Mouse (Mus musculus): ENCODE results near the gene Mapk8ip1. TPM values are rescaled to one million over a fixed set of nuclear protein-coding genes. Genes with fewer than 3 reads are reported as not detected.

Mapk8ip1 gene
- polyA plus RNA-seq (2012): 0.03 TPM in 1 of 2 replicates, not detected in the other

GRCm38 (mm10) chr2:92401091-92401561 is at the start of gene Mapk8ip1:
Mapk8ip1 (minus strand) TSS chr2:92401263.
- TF ChIP-seq TAL1 (IDR thresholded peaks at IDR 0.05; ENCODE audit: low read length) (no peak), GATA1 (IDR thresholded peaks at IDR 0.05; ENCODE audit: low read length) (no peak)
- Histone ChIP-seq H3K4me1 (ENCODE audit: control insufficient read depth) (no peaks in the 10 kb centered on the region; the same call in 1 of the 2 replicates), H3K27me3 (ENCODE audit: control insufficient read depth) (peaks cover 49% of the 10 kb centered on the region), H3K36me3 (ENCODE audit: control insufficient read depth) (peaks cover 23% of the 10 kb centered on the region), H3K4me3 (replicated peaks) (peak within 1 kb of the TSS; percentile 24), H3K9me3 (ENCODE audit: control insufficient read depth, low read length) (peaks cover 2% of the 10 kb centered on the region; the same call in 1 of the 2 replicates)

- no peaks in the 10 kb centered on the region for H3K9me3 ChIP-seq (ENCODE audit: control insufficient read depth, low read length)
- peaks cover 3% of the 10 kb centered on the region for H3K36me3 ChIP-seq (ENCODE audit: control insufficient read depth)
- H3K27me3 ChIP-seq (ENCODE audit: control insufficient read depth): peaks cover 27% of the 10 kb centered on the region
- peaks cover 36% of the 10 kb centered on the region for H3K4me1 ChIP-seq (ENCODE audit: control insufficient read depth)
- no peak overlapping the region for H3K4me3 ChIP-seq (replicated peaks)
- no peak for TF ChIP-seq GATA1 (IDR thresholded peaks at IDR 0.05; ENCODE audit: low read length)
- no peak for TF ChIP-seq TAL1 (IDR thresholded peaks at IDR 0.05; ENCODE audit: low read length)
Observed at GRCm38 (mm10) chr2:92447121-92447740, 46.2 kb upstream of the Mapk8ip1 start.

DNA sequence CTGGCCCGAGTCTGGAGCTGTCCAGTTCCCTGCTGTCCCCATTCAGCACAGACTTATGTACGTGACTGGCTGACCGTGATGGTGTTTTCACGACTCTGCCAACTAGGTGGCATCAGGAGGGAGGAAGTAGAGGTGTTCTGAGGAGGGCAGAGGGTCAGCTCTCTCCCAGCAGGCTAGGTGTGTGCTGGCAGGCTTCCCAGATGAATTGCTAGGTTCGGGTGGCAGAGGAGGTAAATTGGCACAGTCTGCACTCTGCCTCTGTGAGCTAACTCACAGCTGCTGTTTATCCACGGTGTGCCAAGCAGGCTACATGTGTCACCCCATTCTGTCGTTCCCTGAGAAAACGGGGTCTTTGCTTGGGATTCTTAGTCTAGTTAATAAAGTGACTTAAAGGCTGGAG is 45.6 kb upstream of the Mapk8ip1 start:
- peaks cover 23% of the 10 kb centered on the region for H3K27me3 ChIP-seq (ENCODE audit: control insufficient read depth)
- TF ChIP-seq TAL1 (IDR thresholded peaks at IDR 0.05; ENCODE audit: low read length) (no peak), GATA1 (IDR thresholded peaks at IDR 0.05; ENCODE audit: low read length) (no peak)
- no peaks in the 10 kb centered on the region for H3K36me3 ChIP-seq (ENCODE audit: control insufficient read depth)
- H3K9me3 ChIP-seq (ENCODE audit: control insufficient read depth, low read length): no peaks in the 10 kb centered on the region
- peaks cover 37% of the 10 kb centered on the region for H3K4me1 ChIP-seq (ENCODE audit: control insufficient read depth)
- H3K4me3 ChIP-seq (replicated peaks): no peak overlapping the region

DNA sequence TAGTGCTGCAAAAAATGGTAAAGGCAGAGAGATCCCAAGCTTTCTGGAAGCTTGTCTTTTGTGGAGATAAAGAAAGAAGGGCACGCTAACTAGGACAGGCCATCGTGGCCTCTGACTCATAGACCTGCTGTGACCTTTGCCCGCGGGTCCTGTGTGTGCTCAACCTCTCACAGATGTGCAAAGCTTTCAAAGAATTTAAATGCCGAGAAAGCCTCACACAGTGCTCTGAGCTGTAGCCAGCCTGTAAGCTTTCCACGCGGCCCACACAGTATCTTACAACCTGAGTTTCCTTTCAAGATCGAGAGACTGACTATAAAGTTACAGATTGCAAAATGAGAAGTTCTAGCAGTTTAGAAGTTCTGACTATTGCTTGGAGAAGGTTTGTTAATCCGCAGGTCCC is 44.8 kb upstream of the Mapk8ip1 start:
- H3K27me3 ChIP-seq (ENCODE audit: control insufficient read depth): peaks cover 23% of the 10 kb centered on the region
- no peak overlapping the region for H3K4me3 ChIP-seq (replicated peaks)
- no peaks in the 10 kb centered on the region for H3K9me3 ChIP-seq (ENCODE audit: control insufficient read depth, low read length)
- no peaks in the 10 kb centered on the region for H3K36me3 ChIP-seq (ENCODE audit: control insufficient read depth)
- TF ChIP-seq GATA1 (IDR thresholded peaks at IDR 0.05; ENCODE audit: low read length): no peak
- TF ChIP-seq TAL1 (IDR thresholded peaks at IDR 0.05; ENCODE audit: low read length): no peak
- H3K4me1 ChIP-seq (ENCODE audit: control insufficient read depth): peaks cover 32% of the 10 kb centered on the region

GRCm38 (mm10) chr2:92444376-92444775 is 43.3 kb upstream of the Mapk8ip1 start:
- no peaks in the 10 kb centered on the region for H3K9me3 ChIP-seq (ENCODE audit: control insufficient read depth, low read length)
- H3K36me3 ChIP-seq (ENCODE audit: control insufficient read depth): no peaks in the 10 kb centered on the region
- no peak overlapping the region for H3K4me3 ChIP-seq (replicated peaks)
- peaks cover 34% of the 10 kb centered on the region for H3K4me1 ChIP-seq (ENCODE audit: control insufficient read depth)
- peak; percentile 30; the same call in 1 of the 3 replicates for TF ChIP-seq TAL1 (IDR thresholded peaks at IDR 0.05; ENCODE audit: low read length)
- TF ChIP-seq GATA1 (IDR thresholded peaks at IDR 0.05; ENCODE audit: low read length): no peak
- H3K27me3 ChIP-seq (ENCODE audit: control insufficient read depth): peaks cover 13% of the 10 kb centered on the region

DNA sequence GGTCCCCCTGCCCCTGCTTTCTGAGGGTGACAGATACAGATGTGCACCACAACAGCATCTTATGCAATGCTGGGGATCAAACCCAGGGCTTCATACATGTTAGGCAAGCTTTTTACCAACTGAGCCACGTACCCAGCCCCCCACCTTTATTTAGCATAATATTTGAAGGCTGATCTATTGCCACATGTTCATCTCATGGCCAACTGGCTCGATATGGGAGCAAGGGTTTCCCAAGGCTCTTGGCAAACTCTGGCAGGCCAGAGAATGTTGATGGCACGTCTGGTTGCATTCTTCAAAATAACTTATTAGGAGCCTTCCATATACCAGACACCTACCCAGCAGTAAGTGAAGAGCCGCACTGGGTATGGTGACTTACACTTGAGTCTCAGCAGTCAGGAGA is 42.2 kb upstream of the Mapk8ip1 start:
- Histone ChIP-seq H3K27me3 (ENCODE audit: control insufficient read depth) (peaks cover 4% of the 10 kb centered on the region), H3K9me3 (ENCODE audit: control insufficient read depth, low read length) (no peaks in the 10 kb centered on the region), H3K4me1 (ENCODE audit: control insufficient read depth) (peaks cover 34% of the 10 kb centered on the region), H3K4me3 (replicated peaks) (no peak overlapping the region), H3K36me3 (ENCODE audit: control insufficient read depth) (no peaks in the 10 kb centered on the region)
- TF ChIP-seq GATA1 (IDR thresholded peaks at IDR 0.05; ENCODE audit: low read length) (no peak), TAL1 (IDR thresholded peaks at IDR 0.05; ENCODE audit: low read length) (no peak)

- H3K36me3 ChIP-seq (ENCODE audit: control insufficient read depth): no peaks in the 10 kb centered on the region
- peaks cover 42% of the 10 kb centered on the region for H3K4me1 ChIP-seq (ENCODE audit: control insufficient read depth)
- no peaks in the 10 kb centered on the region for H3K9me3 ChIP-seq (ENCODE audit: control insufficient read depth, low read length)
- TF ChIP-seq GATA1 (IDR thresholded peaks at IDR 0.05; ENCODE audit: low read length) (no peak), TAL1 (IDR thresholded peaks at IDR 0.05; ENCODE audit: low read length) (no peak)
- H3K27me3 ChIP-seq (ENCODE audit: control insufficient read depth): no peaks in the 10 kb centered on the region
- H3K4me3 ChIP-seq (replicated peaks): no peak overlapping the region
Observed at GRCm38 (mm10) chr2:92442419-92443001, 41.4 kb upstream of the Mapk8ip1 start.

DNA sequence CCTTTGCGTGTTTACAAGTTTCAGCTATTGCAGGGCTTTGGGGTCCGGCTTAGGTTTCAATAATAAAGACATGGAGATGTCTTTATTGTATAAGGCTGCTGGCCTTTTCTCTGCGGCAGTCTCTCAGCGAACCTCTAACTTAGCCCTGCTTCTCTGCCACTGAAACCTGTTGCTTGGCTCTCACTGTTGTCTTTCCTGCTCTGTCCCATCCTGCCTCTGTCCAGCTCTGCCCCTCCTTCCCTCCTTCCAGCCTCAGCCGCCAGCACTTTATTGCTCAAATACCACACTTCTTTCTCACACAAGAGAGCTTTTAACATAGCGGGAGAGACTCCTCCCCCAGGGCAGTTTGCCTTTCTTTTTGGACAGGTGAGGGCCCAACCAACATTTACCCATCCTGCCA is 39.4 kb upstream of the Mapk8ip1 start:
- TF ChIP-seq TAL1 (IDR thresholded peaks at IDR 0.05; ENCODE audit: low read length) (no peak), GATA1 (IDR thresholded peaks at IDR 0.05; ENCODE audit: low read length) (no peak)
- peaks cover 43% of the 10 kb centered on the region for H3K4me1 ChIP-seq (ENCODE audit: control insufficient read depth)
- no peak overlapping the region for H3K4me3 ChIP-seq (replicated peaks)
- no peaks in the 10 kb centered on the region for H3K36me3 ChIP-seq (ENCODE audit: control insufficient read depth)
- no peaks in the 10 kb centered on the region for H3K9me3 ChIP-seq (ENCODE audit: control insufficient read depth, low read length)
- no peaks in the 10 kb centered on the region for H3K27me3 ChIP-seq (ENCODE audit: control insufficient read depth)

DNA sequence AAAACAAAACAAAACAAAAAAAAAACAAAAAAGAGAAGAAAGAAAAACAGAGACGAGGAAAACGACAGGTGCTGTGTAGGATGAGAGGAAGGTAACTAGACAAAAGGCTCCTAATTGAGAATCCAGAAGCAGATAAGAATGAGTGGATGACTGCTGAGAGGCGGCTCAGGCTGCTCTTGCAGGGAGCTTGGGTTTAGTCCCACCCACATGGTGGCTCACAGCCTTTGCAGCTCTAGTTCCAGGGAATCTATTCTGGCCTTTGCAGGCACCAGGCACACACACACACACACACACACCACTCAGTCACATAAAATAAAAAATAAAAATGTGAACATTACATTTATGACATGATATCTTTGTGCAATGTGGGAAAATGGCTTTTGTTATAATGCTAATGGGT is 37.5 kb upstream of the Mapk8ip1 start:
- TF ChIP-seq GATA1 (IDR thresholded peaks at IDR 0.05; ENCODE audit: low read length) (no peak), TAL1 (IDR thresholded peaks at IDR 0.05; ENCODE audit: low read length) (no peak)
- Histone ChIP-seq H3K36me3 (ENCODE audit: control insufficient read depth) (no peaks in the 10 kb centered on the region), H3K4me1 (ENCODE audit: control insufficient read depth) (peaks cover 43% of the 10 kb centered on the region), H3K4me3 (replicated peaks) (no peak overlapping the region), H3K9me3 (ENCODE audit: control insufficient read depth, low read length) (no peaks in the 10 kb centered on the region), H3K27me3 (ENCODE audit: control insufficient read depth) (no peaks in the 10 kb centered on the region)
